Mouse (Mus musculus) CH12.LX (cell line): Measurements from ENCODE around the gene Dhx35. TPM values are rescaled to one million over a fixed set of nuclear protein-coding genes. Genes with fewer than 3 reads are reported as not detected.

ENCODE experiments used
- DNase-seq: peaks from one replicate; pipeline ENCODE4 v3.0.0-alpha.2; 2013; ENCODE audit errors: extremely low read depth
- H3K27ac ChIP-seq: 2 replicates; pipeline ENCODE4 v1.5.1; 2012; ENCODE audit warnings: low read depth, mild to moderate bottlenecking, control low read depth, moderate library complexity; ENCODE audit not compliant: insufficient read depth
- H3K27me3 ChIP-seq: replicated peaks from 2 replicates; pipeline ENCODE3; 2012; ENCODE audit warnings: inconsistent platforms
- H3K36me3 ChIP-seq, 2 experiments: replicated peaks in 1 of 2; 2 replicates each; pipeline versions ENCODE3 to v1.6.1; 2012; ENCODE audit warnings: inconsistent platforms in 1 of 2, low read length in 1 of 2, mild to moderate bottlenecking in 1 of 2, mixed read lengths in 1 of 2, moderate library complexity in 1 of 2; ENCODE audit not compliant: control insufficient read depth in 1 of 2, insufficient read depth in 1 of 2
- H3K4me1 ChIP-seq, 2 experiments: 2 replicates each; pipeline ENCODE4 v1.6.1; 2012; ENCODE audit warnings: inconsistent platforms in 1 of 2, moderate library complexity in 1 of 2; ENCODE audit not compliant: insufficient read depth in 2 of 2, control insufficient read depth in 1 of 2
- H3K4me2 ChIP-seq: 2 replicates; pipeline ENCODE4 v1.6.1; 2012; ENCODE audit warnings: low read depth, mild to moderate bottlenecking, control low read depth; ENCODE audit not compliant: poor library complexity, insufficient read depth, severe bottlenecking
- H3K4me3 ChIP-seq, 3 experiments: fragments of 150-350 bp in 1 of 3; sonication (generic) in 1 of 3; replicated peaks in 1 of 3; 2 replicates each; pipeline versions ENCODE3 to v1.5.1; 2011 to 2012; ENCODE audit warnings: low read depth in 2 of 3, low read length in 2 of 3, mild to moderate bottlenecking in 2 of 3, moderate library complexity in 2 of 3, control low read depth in 1 of 3, improper control_type of control experiment in 1 of 3, inconsistent platforms in 1 of 3, mixed read lengths in 1 of 3; ENCODE audit not compliant: poor library complexity in 1 of 3
- H3K79me2 ChIP-seq: replicated peaks from 2 replicates; pipeline ENCODE4 v1.6.1; 2012; ENCODE audit warnings: mild to moderate bottlenecking, moderate library complexity; ENCODE audit not compliant: control insufficient read depth, poor library complexity, insufficient read depth, severe bottlenecking; ENCODE audit errors: extremely low read depth
- H3K9ac ChIP-seq: 2 replicates; pipeline ENCODE4 v1.6.1; 2012; ENCODE audit warnings: low read depth, mild to moderate bottlenecking, control low read depth, moderate library complexity; ENCODE audit not compliant: insufficient read depth
- H3K9me3 ChIP-seq: replicated peaks from 2 replicates; pipeline ENCODE3; 2012; ENCODE audit warnings: low read length, inconsistent platforms, mixed read lengths
- CHD1 ChIP-seq: IDR thresholded peaks from 2 replicates; pipeline ENCODE4 v1.6.1; 2012; ENCODE audit warnings: low read depth, low read length, improper control_type of control experiment, inconsistent platforms
- CHD2 ChIP-seq: IDR thresholded peaks from 2 replicates; pipeline ENCODE4 v1.6.1; 2011; ENCODE audit warnings: low read length, improper control_type of control experiment
- CTCF ChIP-seq, 2 experiments: IDR thresholded peaks in 1 of 2; conservative IDR thresholded peaks in 1 of 2; 2 replicates each; pipeline ENCODE4 v1.5.1; 2011 to 2012; ENCODE audit warnings: low read depth in 2 of 2, low read length in 2 of 2, improper control_type of control experiment in 1 of 2, inconsistent platforms in 1 of 2, mild to moderate bottlenecking in 1 of 2, moderate library complexity in 1 of 2
- ETS1 ChIP-seq: conservative IDR thresholded peaks from 2 replicates; pipeline ENCODE4 v1.6.1; 2012; ENCODE audit warnings: low read depth, mild to moderate bottlenecking, inconsistent platforms, low read length, improper control_type of control experiment, moderate library complexity
- GABPA ChIP-seq: IDR thresholded peaks from 2 replicates; pipeline ENCODE4 v1.6.1; 2012; ENCODE audit warnings: low read depth, low read length, improper control_type of control experiment, inconsistent platforms; ENCODE audit not compliant: insufficient replicate concordance
- JUND ChIP-seq: conservative IDR thresholded peaks from 2 replicates; pipeline ENCODE4 v1.6.1; 2011; ENCODE audit warnings: low read depth, low read length, improper control_type of control experiment
- MXI1 ChIP-seq: IDR thresholded peaks from 2 replicates; pipeline ENCODE4 v1.6.1; 2011; ENCODE audit warnings: mild to moderate bottlenecking, low read depth, low read length, improper control_type of control experiment
- NELFE ChIP-seq: IDR thresholded peaks from 2 replicates; pipeline ENCODE4 v1.6.1; 2011; ENCODE audit warnings: low read depth, low read length, improper control_type of control experiment
- POLR2A ChIP-seq: IDR thresholded peaks from 2 replicates; pipeline ENCODE4 v1.6.1; 2011; ENCODE audit warnings: low read depth, mild to moderate bottlenecking, improper control_type of control experiment, low read length
- POLR2AphosphoS2 ChIP-seq: IDR thresholded peaks from 2 replicates; pipeline ENCODE4 v1.6.1; 2011; ENCODE audit warnings: low read depth, low read length, improper control_type of control experiment
- RCOR1 ChIP-seq: conservative IDR thresholded peaks from 2 replicates; pipeline ENCODE4 v1.6.1; 2012; ENCODE audit warnings: low read depth, mild to moderate bottlenecking, inconsistent platforms, low read length, improper control_type of control experiment
- SMC3 ChIP-seq: IDR thresholded peaks from 2 replicates; pipeline ENCODE4 v1.6.1; 2011; ENCODE audit warnings: low read depth, low read length, improper control_type of control experiment
- UBTF ChIP-seq: IDR thresholded peaks from 2 replicates; pipeline ENCODE4 v1.6.1; 2012; ENCODE audit warnings: low read depth, mild to moderate bottlenecking, inconsistent platforms, low read length, improper control_type of control experiment, moderate library complexity
- ZKSCAN1 ChIP-seq: IDR thresholded peaks from 2 replicates; pipeline ENCODE4 v1.6.1; 2012; ENCODE audit warnings: low read depth, inconsistent platforms, low read length, improper control_type of control experiment, borderline replicate concordance
- dilution Hi-C: fragments of 300-500 bp; cut with MboI; formaldehyde crosslinking; loops from 2 replicates; pipeline ENCODE4 v1.14.3; 2020; ENCODE audit warnings: low sequenced_read_pairs; ENCODE audit not compliant: extremely low pct_unique_long_range_greater_than_20kb, extremely low pct_ligation_motif_present
- in situ Hi-C: fragments of 300-500 bp; cut with MboI; formaldehyde crosslinking; loops from 3 replicates; pipeline ENCODE4 v1.14.3; 2019; ENCODE audit warnings: low sequenced_read_pairs, low pct_ligation_motif_present, low pct_unique_long_range_greater_than_20kb, mixed read lengths
- polyA plus RNA-seq: library from polyadenylated mRNA; unstranded; fragments of >175 nt; gene quantifications from 2 replicates; pipeline ENCODE4 v1.2.1, GENCODE M21; 2012; ENCODE audit warnings: low read depth; ENCODE audit not compliant: insufficient read length
- total RNA-seq, 2 experiments: library from RNA; depleted of rRNA; stranded (reverse); fragments of 300-350 nt in 1 of 2; fragments of >200 nt in 1 of 2; gene quantifications; 2 replicates each; pipeline ENCODE4 v1.2.3; 2012 to 2014

Gene Dhx35
- total and polyA plus RNA-seq, 3 experiments: 19.7 to 25.3 (median 20.2) TPM

DNA sequence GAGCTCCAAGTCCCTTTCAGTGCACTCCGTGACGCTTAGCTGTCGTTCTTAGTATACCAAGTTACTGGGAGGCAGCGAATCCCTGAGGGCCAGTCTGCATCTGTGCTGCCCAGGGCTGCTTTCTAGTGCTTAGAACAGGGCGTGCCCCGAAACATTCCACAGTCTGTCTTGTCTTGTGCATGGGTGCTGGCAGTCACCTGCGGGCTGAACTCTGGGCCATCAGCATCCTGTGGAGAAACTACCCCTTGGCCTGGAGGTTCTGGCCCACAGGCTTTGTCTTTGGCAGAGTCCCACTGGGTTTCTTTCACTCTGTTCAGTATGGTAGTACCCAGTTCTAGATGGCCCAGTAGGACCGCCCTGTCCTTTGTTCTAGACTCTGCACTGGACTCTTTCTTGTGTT, 6.2 kb downstream of the Dhx35 start:
- Histone ChIP-seq H3K4me2 (no peak overlapping the region), H3K27me3 (no peaks in the 10 kb centered on the region), H3K9me3 (peaks cover 4% of the 10 kb centered on the region), H3K27ac (no peak overlapping the region), H3K36me3 (peaks cover 43 to 73% of the 10 kb centered on the region in 2 experiments), H3K79me2 (peaks cover 20% of the 10 kb centered on the region), H3K9ac (no peak overlapping the region), H3K4me1 (peaks cover 11% of the 10 kb centered on the region in 2 experiments), H3K4me3 (no peak overlapping the region)
- DNase-seq: no peak
- dilution Hi-C loops (no loop called here), in situ Hi-C loops (no loop called here)
- TF ChIP-seq MXI1: no peak
- TF ChIP-seq ZKSCAN1: no peak
- no peak for TF ChIP-seq JUND
- TF ChIP-seq POLR2AphosphoS2: no peak
- no peak for TF ChIP-seq SMC3
- no peak for TF ChIP-seq GABPA
- TF ChIP-seq CHD2: no peak
- no peak for TF ChIP-seq UBTF
- no peak for TF ChIP-seq RCOR1
- TF ChIP-seq POLR2A: no peak

- DNase-seq: no peak
- Histone ChIP-seq H3K9ac (no peak overlapping the region), H3K27me3 (no peaks in the 10 kb centered on the region), H3K4me2 (no peak overlapping the region), H3K27ac (no peak overlapping the region)
- in situ Hi-C loops: no loop called here
- no peak for TF ChIP-seq CHD1
- no peak for TF ChIP-seq NELFE
- TF ChIP-seq MXI1: no peak
- TF ChIP-seq, all 38 proteins: peak for 0
- peaks cover 0 to 4% of the 10 kb centered on the region in 2 experiments; a peak in 1 of 4 replicates for H3K4me1 ChIP-seq
- H3K36me3 ChIP-seq: peaks cover 49 to 84% of the 10 kb centered on the region in 2 experiments
- H3K9me3 ChIP-seq: peaks cover 4% of the 10 kb centered on the region
- peaks cover 3% of the 10 kb centered on the region; the same call in 1 of the 2 replicates for H3K79me2 ChIP-seq
- dilution Hi-C loops: no loop called here
- H3K4me3 ChIP-seq: no peak overlapping the region
Measured at GRCm38 (mm10) chr2:158803575-158803974, 9.0 kb downstream of the Dhx35 start.

DNA sequence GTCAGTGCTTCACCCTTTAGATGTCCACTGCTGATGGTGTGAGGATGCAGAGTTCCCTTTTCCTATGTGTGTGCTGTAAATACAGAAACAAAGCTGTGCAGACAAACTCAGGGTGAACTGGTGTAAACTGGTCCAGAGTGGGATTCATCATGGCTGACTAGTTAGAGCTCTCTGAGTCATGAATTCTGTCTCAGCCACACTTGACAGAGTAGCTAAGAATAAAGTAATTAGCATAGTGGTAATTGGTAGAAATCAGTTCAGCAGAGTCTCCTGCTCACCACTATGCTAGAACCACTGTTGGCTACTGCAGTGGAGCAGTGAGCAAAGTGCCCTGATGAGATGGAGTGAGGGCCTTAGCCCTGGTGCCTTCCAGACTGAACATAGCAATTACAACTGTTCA, 21.1 kb downstream of the Dhx35 start:
- no peak overlapping the region for H3K9ac ChIP-seq
- H3K4me2 ChIP-seq: no peak overlapping the region
- no peaks in the 10 kb centered on the region for H3K27me3 ChIP-seq
- no peaks in the 10 kb centered on the region for H3K79me2 ChIP-seq
- peak; percentile 37 for DNase-seq
- in situ Hi-C loops (no loop called here), dilution Hi-C loops (no loop called here)
- no peak overlapping the region for H3K4me3 ChIP-seq
- 0 out of 2 replicates have a peak overlapping the region, but pooled peaks have one; percentile 28 for H3K27ac ChIP-seq
- peaks cover 50 to 80% of the 10 kb centered on the region in 2 experiments for H3K36me3 ChIP-seq
- H3K9me3 ChIP-seq: no peaks in the 10 kb centered on the region
- TF ChIP-seq ETS1 (0 out of 2 replicates have a peak, but pooled peaks have one; percentile 9), CTCF (conservative IDR thresholded peaks at IDR 0.05 in 1 of 2, IDR thresholded peaks at IDR 0.05 in 1 of 2; ENCODE audit: low read depth in 2 of 2, low read length in 2 of 2) (no peak), POLR2A (no peak)
- peaks cover 5 to 39% of the 10 kb centered on the region in 2 experiments for H3K4me1 ChIP-seq
